Mouse (Mus musculus): ENCODE results near the gene Ntng1. TPM values are rescaled to one million over a fixed set of nuclear protein-coding genes. Genes with fewer than 3 reads are reported as not detected.

Gene Ntng1
- polyA plus RNA-seq, 1 experiment from 2014 or later: 3.3 TPM

GRCm38 (mm10) chr3:109807211-109807934, 336.4 kb downstream of the Ntng1 start:
- no peak overlapping the region for H3K27ac ChIP-seq
- no peak for ATAC-seq (ENCODE audit: insufficient read depth, low FRiP score, low read depth)
- H3K9me3 ChIP-seq: no peaks in the 10 kb centered on the region
- no peaks in the 10 kb centered on the region for H3K27me3 ChIP-seq (replicated peaks)
- no peaks in the 10 kb centered on the region for H3K4me1 ChIP-seq
- H3K4me3 ChIP-seq (replicated peaks): no peak overlapping the region
- H3K9ac ChIP-seq: no peak overlapping the region
- H3K36me3 ChIP-seq: no peaks in the 10 kb centered on the region
- 74% methylated on average over 6 of the region's 6 CpGs for WGBS
- H3K4me2 ChIP-seq: no peak overlapping the region

GRCm38 (mm10) chr3:109804145-109804544, 339.7 kb downstream of the Ntng1 start:
- no peak for ATAC-seq (ENCODE audit: insufficient read depth, low FRiP score, low read depth)

GRCm38 (mm10) chr3:109803616-109804015, 340.2 kb downstream of the Ntng1 start:
- no peaks in the 10 kb centered on the region for H3K4me1 ChIP-seq
- no peak for ATAC-seq (ENCODE audit: insufficient read depth, low FRiP score, low read depth)
- no peaks in the 10 kb centered on the region for H3K9me3 ChIP-seq
- no peak overlapping the region for H3K4me3 ChIP-seq (replicated peaks)
- H3K4me2 ChIP-seq: no peak overlapping the region
- H3K27me3 ChIP-seq (replicated peaks): no peaks in the 10 kb centered on the region
- 55% methylated on average over 3 of the region's 3 CpGs for WGBS
- H3K36me3 ChIP-seq: no peaks in the 10 kb centered on the region
- no peak overlapping the region for H3K9ac ChIP-seq
- no peak overlapping the region for H3K27ac ChIP-seq

More at GRCm38 (mm10) chr3:109804145-109804544, 339.7 kb downstream of the Ntng1 start:
- Histone ChIP-seq H3K27me3 (replicated peaks) (no peaks in the 10 kb centered on the region), H3K9me3 (no peaks in the 10 kb centered on the region), H3K4me2 (no peak overlapping the region), H3K4me3 (replicated peaks) (no peak overlapping the region), H3K9ac (no peak overlapping the region), H3K27ac (no peak overlapping the region), H3K36me3 (no peaks in the 10 kb centered on the region), H3K4me1 (no peaks in the 10 kb centered on the region)
- 56% methylated on average over 2 of the region's 2 CpGs for WGBS

GRCm38 (mm10) chr3:109797354-109797753, 346.5 kb downstream of the Ntng1 start:
- no peak for ATAC-seq (ENCODE audit: insufficient read depth, low FRiP score, low read depth)
- Histone ChIP-seq H3K4me2 (no peak overlapping the region), H3K27me3 (replicated peaks) (no peaks in the 10 kb centered on the region), H3K9me3 (no peaks in the 10 kb centered on the region), H3K27ac (no peak overlapping the region), H3K4me1 (no peaks in the 10 kb centered on the region), H3K36me3 (no peaks in the 10 kb centered on the region), H3K4me3 (replicated peaks) (no peak overlapping the region), H3K9ac (no peak overlapping the region)
- WGBS: 87% methylated on average over 11 of the region's 11 CpGs

GRCm38 (mm10) chr3:109783231-109783630, 360.6 kb downstream of the Ntng1 start:
- H3K27ac ChIP-seq: no peak overlapping the region
- H3K4me1 ChIP-seq: no peaks in the 10 kb centered on the region
- no peaks in the 10 kb centered on the region for H3K9me3 ChIP-seq
- H3K4me2 ChIP-seq: no peak overlapping the region
- ATAC-seq (ENCODE audit: insufficient read depth, low FRiP score, low read depth): no peak
- H3K36me3 ChIP-seq: no peaks in the 10 kb centered on the region
- WGBS: 29% methylated on average over 5 of the region's 5 CpGs
- no peaks in the 10 kb centered on the region for H3K27me3 ChIP-seq (replicated peaks)
- no peak overlapping the region for H3K4me3 ChIP-seq (replicated peaks)
- H3K9ac ChIP-seq: no peak overlapping the region

- Histone ChIP-seq H3K36me3 (no peaks in the 10 kb centered on the region), H3K27me3 (replicated peaks) (no peaks in the 10 kb centered on the region), H3K27ac (no peak overlapping the region), H3K4me3 (replicated peaks) (peak overlapping the region; percentile 41), H3K4me1 (no peaks in the 10 kb centered on the region), H3K9me3 (no peaks in the 10 kb centered on the region), H3K9ac (no peak overlapping the region; the same call in 1 of the 2 replicates), H3K4me2 (peak overlapping the region; percentile 92)
- 5% methylated on average over 27 of the region's 27 CpGs for WGBS
- peak; percentile 58 for ATAC-seq (ENCODE audit: insufficient read depth, low FRiP score, low read depth)
These were observed 361.4 kb downstream of the Ntng1 start for GRCm38 (mm10) chr3:109782289-109782951.

- WGBS: 66% methylated on average over 7 of the region's 7 CpGs
- no peak overlapping the region for H3K9ac ChIP-seq
- H3K4me3 ChIP-seq (replicated peaks): no peak overlapping the region
- no peaks in the 10 kb centered on the region for H3K27me3 ChIP-seq (replicated peaks)
- peak overlapping the region; percentile 92 for H3K4me2 ChIP-seq
- ATAC-seq (ENCODE audit: insufficient read depth, low FRiP score, low read depth): no peak
- H3K36me3 ChIP-seq: no peaks in the 10 kb centered on the region
- no peaks in the 10 kb centered on the region for H3K4me1 ChIP-seq
- no peaks in the 10 kb centered on the region for H3K9me3 ChIP-seq
- H3K27ac ChIP-seq: no peak overlapping the region
These were observed 361.9 kb downstream of the Ntng1 start for GRCm38 (mm10) chr3:109781917-109782288.

- WGBS: 61% methylated on average over 2 of the region's 2 CpGs
- Histone ChIP-seq H3K27me3 (replicated peaks) (no peaks in the 10 kb centered on the region), H3K9ac (no peak overlapping the region), H3K27ac (no peak overlapping the region), H3K36me3 (no peaks in the 10 kb centered on the region), H3K4me3 (replicated peaks) (no peak overlapping the region), H3K4me1 (no peaks in the 10 kb centered on the region), H3K4me2 (no peak overlapping the region), H3K9me3 (no peaks in the 10 kb centered on the region)
- ATAC-seq (ENCODE audit: insufficient read depth, low FRiP score, low read depth): no peak
These were observed 368.6 kb downstream of the Ntng1 start for GRCm38 (mm10) chr3:109775200-109775599.

GRCm38 (mm10) chr3:109772120-109772519, 371.7 kb downstream of the Ntng1 start:
- Histone ChIP-seq H3K4me2 (no peak overlapping the region), H3K4me3 (replicated peaks) (no peak overlapping the region), H3K9me3 (no peaks in the 10 kb centered on the region), H3K36me3 (no peaks in the 10 kb centered on the region), H3K4me1 (no peaks in the 10 kb centered on the region), H3K27me3 (replicated peaks) (no peaks in the 10 kb centered on the region), H3K9ac (no peak overlapping the region), H3K27ac (no peak overlapping the region)
- ATAC-seq (ENCODE audit: insufficient read depth, low FRiP score, low read depth): no peak
- 84% methylated on average over 14 of the region's 14 CpGs for WGBS

GRCm38 (mm10) chr3:109766939-109767338, 376.9 kb downstream of the Ntng1 start:
- no peaks in the 10 kb centered on the region for H3K36me3 ChIP-seq
- no peaks in the 10 kb centered on the region for H3K4me1 ChIP-seq
- no peaks in the 10 kb centered on the region for H3K9me3 ChIP-seq
- WGBS: 85% methylated on average over 3 of the region's 3 CpGs
- H3K27me3 ChIP-seq (replicated peaks): no peaks in the 10 kb centered on the region
- H3K4me2 ChIP-seq: no peak overlapping the region
- H3K4me3 ChIP-seq (replicated peaks): no peak overlapping the region
- H3K27ac ChIP-seq: no peak overlapping the region
- no peak for ATAC-seq (ENCODE audit: insufficient read depth, low FRiP score, low read depth)
- no peak overlapping the region for H3K9ac ChIP-seq

- Histone ChIP-seq H3K4me3 (replicated peaks) (no peak overlapping the region), H3K27me3 (replicated peaks) (no peaks in the 10 kb centered on the region), H3K4me1 (no peaks in the 10 kb centered on the region), H3K36me3 (no peaks in the 10 kb centered on the region), H3K9ac (no peak overlapping the region), H3K9me3 (no peaks in the 10 kb centered on the region), H3K4me2 (no peak overlapping the region), H3K27ac (no peak overlapping the region)
- WGBS: 74% methylated on average over 2 of the region's 2 CpGs
- no peak for ATAC-seq (ENCODE audit: insufficient read depth, low FRiP score, low read depth)
These were observed 378.2 kb downstream of the Ntng1 start for GRCm38 (mm10) chr3:109765608-109766007.

- H3K4me2 ChIP-seq: no peak overlapping the region
- no peak overlapping the region for H3K9ac ChIP-seq
- no peaks in the 10 kb centered on the region for H3K27me3 ChIP-seq (replicated peaks)
- no peaks in the 10 kb centered on the region for H3K36me3 ChIP-seq
- ATAC-seq (ENCODE audit: insufficient read depth, low FRiP score, low read depth): no peak
- H3K9me3 ChIP-seq: no peaks in the 10 kb centered on the region
- H3K27ac ChIP-seq: no peak overlapping the region
- no peaks in the 10 kb centered on the region for H3K4me1 ChIP-seq
- WGBS: 67% methylated on average over 4 of the region's 4 CpGs
- H3K4me3 ChIP-seq (replicated peaks): no peak overlapping the region
These were observed 378.7 kb downstream of the Ntng1 start for GRCm38 (mm10) chr3:109765141-109765540.

Measured in stomach, embryonic 15.5 days (tissue).